Mouse (Mus musculus): ENCODE measurements around the gene Tmem171.

Gene Tmem171

DNA sequence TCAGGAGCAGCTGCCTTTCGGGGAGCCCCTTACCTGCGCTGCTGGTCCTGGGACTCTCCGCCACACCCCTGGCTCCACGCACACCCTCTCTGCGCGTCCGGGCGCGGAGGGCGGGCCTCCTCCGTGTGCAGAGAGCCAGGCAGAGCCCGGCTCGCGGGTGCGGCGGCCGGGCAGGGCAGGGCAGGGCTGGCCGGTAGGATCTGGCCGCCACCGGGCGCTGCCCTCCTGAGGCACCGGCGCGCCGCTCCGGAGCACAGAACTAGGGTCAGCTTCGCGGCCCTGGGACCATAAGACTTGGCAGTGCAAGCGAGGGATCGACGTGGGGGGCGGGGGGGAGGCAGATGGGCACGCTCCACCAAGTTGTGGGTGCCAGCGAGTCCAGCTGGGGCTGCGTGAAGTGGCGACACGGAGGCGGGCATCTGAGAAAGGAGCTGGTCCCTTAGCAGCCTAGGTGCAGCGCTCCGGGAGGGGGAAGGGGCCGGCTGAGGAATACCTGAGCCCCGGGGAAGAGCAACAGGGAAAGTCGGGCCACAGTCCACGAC is at the start of gene Tmem171:
Tmem171 (minus strand) TSS at position 62 of the 542 bp plus-strand sequence.
- DNase-seq (ENCODE audit: low spot score in 2 of 2): no peak

DNA sequence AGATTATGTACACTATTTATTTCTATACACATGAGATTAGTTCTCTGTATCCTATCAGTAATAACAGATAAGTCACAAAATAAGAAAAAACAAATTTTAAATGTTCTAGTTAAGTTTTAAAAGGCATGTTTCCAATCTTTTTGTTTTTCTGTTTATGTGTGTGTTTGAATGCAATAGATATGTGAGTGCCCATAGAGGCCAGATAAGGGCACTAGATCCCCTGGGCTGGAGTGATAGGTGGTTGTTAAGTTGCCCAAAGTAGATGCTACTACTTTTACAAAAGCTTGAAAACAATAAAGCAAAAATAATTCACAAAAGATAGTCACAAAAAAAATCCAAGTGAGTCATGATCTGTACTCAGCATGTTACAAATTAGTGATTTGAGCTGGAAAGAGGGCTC is 49.2 kb upstream of the Tmem171 start:
- DNase-seq (ENCODE audit: low spot score in 2 of 2): no peak

DNA sequence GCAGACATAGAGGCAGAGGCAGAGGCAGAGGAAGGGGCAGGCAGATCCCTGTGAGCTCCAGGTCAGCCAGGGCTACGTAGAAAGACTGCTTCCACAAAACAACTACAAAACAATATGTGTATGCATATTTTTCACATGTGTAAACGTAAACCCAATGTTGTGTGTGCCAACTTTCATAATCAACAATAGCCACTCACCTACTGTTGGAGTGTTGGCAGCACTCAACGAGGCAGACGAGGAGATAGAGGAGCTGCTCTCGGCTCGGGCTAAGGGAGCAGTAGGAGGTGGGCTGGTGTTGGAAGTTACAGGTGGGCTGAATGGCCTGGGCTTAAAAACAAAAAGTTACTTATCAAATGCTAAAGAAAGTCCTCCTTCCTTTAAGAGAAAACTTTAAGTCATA is 48.6 kb upstream of the Tmem171 start:
- DNase-seq (ENCODE audit: low spot score in 2 of 2): no peak

DNA sequence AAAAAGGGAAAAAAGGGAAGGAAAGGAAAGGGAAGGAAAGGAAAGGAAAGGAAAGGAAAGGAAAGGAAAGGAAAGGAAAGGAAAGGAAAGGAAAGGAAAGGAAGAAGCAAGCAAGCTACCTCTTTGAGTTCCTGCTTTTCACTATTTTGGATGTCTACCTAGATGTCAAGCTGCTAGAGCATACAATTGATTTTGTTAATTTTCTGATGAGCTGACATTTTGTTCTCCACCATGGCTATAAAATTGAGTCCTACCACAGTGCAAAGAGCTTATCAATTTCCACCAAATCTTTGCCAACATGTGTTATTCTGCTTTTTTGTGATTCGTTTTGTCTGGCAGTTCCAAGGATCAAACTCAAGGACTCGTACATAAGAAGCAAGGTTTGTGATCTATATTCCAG is 43.6 kb upstream of the Tmem171 start:
- no peak for DNase-seq (ENCODE audit: low spot score in 2 of 2)

DNA sequence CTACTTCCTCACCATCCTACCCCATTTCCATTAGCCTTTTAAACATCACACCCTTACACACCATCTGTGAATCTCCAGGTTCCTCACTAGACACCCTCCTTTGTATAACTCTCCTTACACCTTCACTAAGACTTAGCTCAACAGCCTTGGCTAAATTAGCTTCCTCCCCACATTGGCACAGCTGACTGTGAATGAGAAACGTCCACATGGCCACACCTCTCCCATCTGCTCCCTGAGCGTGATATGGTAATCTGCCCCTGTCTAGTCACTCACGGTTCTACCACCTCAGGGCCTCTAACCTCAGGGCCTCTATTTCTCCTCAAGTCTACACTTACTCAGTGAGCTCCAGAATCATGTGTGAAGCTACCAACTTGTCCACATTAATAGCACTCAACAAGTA is 38.7 kb upstream of the Tmem171 start:
- DNase-seq (ENCODE audit: low spot score in 2 of 2): no peak

DNA sequence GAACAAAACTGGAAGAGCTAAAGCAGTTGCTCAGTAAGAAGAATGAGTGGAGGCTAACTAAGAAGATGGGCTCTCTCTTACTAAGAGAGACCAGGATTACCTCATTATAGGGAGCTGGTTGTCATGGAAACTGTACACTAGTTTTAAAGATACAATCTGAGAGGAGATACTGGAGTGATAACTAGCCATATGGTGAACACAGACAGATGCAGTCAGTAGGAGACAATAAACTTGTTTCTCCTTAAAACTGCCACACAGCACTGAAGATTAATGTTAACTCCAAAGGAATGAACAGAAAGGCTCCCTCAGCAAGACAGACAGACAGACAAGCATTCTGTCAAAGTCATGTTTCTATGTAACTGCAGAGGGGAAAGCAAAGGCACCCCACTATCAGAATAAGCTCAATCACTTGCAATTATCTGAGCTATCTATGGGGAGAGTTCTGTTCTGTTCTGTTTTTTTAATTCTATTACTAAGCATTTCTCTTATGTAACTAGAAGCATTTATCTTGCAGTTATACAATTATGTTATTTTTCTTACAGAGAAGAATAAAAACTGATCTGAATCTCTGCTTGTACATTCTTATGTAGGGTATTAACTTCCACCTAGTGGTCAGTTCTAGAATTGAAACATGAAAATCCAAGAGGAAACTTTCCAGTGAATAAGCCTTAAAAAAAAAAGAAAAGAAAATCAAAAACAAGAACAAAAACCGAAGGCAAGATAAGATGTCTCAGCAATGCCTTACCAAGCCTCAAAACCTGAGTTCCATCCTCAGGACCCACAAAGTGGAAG is 34.8 kb upstream of the Tmem171 start:
- DNase-seq (ENCODE audit: low spot score in 2 of 2): no peak

DNA sequence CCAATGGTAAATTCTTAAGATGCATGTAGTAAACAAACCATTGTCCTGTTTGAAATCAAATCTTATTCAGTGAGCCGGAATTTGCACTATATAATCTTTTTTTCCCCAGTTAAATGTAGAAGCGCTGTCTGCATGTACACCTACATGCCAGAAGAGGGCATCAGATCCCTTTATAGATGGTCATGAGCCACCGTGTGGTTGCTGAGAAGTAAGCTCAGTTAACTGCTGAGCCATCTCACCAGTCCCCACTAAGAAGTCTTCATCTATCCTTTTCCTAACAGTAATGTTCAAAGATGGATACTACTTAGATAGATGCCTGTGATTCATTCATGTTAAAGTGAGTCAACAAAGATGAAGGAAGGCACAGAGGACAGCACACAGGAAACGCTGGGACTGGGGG is 31.9 kb upstream of the Tmem171 start:
- no peak for DNase-seq (ENCODE audit: low spot score in 2 of 2)

DNA sequence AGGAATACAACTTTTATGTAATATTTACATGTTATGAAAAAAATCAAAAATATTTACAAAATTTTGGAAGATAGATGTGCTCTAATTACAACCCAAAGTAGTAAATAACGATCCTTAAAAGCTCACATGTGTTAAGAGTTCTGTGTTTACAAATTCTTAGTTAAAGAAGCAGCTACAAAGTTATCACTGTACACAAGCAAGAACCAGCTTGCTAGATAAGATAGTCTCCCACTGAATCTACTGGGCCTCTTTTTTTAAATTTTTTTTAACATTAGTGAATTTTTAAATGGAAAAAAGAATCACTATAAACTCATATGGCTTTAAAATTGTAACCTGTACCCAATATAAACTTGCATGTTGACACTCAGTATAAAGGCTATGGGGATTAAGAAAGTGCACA is 28.8 kb upstream of the Tmem171 start:
- no peak for DNase-seq (ENCODE audit: low spot score in 2 of 2)

DNA sequence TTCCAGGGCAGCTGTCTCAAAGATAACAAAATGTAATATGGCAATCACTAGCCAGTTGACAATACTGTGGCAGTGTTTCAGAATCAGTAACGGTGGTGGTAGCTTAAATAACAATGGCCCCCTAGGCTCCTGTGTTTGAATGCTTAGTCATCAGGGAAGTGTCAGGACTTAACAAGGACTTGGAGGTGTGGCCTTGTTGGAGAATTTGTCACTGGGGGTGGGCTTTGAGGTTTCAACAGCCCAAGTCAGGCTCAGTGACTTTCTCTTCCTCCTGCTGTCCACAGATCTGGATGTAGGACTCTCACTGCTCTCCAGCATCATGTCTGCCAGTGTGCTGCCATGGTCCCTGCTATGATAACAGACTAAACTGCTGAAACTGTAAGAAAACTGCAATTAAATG is 27.7 kb upstream of the Tmem171 start:
- no peak for DNase-seq (ENCODE audit: low spot score in 2 of 2)

DNA sequence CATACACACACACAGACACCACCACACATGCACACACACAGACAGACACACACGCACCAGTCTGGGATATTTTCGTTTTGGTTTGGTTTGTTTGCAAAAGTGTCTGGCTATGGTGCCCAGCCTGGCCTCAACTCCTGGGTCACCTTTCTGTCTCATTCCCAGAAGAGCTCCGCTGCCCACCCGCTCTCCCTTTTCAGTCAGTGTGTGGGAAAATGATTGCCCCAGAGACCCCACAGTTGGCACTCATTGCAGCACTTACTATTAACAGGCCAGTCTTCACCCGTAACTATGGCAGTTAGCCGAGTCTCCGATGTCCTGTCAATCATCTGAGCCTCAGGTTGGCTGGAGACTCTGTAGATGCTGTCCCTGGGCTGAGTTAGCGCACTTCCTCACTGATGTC is 21.5 kb upstream of the Tmem171 start:
- no peak for DNase-seq (ENCODE audit: low spot score in 2 of 2)

DNA sequence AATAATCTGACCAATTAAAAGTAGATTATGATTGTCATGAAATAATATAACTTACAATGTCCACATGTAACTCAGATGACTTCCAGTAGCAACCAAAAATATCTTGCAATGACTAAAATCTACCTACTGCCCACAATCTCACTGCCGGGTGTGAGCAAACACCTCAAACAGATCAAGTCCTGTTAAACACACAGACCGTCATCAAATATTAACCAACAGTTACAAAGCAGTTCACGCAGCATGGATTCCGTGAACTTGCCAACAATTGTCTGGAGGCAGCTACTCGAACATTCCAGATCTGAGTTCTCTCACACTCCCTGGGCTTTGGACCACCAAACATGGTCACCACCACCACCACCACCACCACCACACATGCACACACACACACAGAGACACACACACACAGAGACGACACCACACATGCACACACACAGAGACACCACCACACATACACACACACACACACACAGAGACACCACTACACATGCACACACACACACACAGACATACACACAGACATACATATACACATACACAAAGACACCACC is 20.9 kb upstream of the Tmem171 start:
- no peak for DNase-seq (ENCODE audit: low spot score in 2 of 2)

DNA sequence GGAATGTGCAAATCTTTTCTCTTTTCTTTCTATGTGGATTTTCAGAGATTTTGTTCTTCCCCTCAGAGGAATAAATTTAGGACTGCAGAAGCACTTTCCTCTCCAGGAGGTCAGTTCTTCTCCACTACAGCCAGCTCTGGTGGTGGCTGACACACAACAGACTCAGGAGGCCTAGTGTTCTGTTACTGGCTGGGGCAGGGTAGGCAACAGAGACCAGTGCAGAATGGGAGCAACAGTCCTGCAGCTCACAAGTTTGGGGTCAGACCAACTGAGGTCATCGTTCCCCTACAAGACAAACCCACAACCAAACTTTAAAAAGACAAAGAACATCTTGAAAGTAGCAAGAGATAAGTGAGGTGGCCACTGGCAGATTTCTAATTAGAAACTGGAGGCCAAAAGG is 16.0 kb upstream of the Tmem171 start:
- DNase-seq (ENCODE audit: low spot score in 2 of 2): no peak

DNA sequence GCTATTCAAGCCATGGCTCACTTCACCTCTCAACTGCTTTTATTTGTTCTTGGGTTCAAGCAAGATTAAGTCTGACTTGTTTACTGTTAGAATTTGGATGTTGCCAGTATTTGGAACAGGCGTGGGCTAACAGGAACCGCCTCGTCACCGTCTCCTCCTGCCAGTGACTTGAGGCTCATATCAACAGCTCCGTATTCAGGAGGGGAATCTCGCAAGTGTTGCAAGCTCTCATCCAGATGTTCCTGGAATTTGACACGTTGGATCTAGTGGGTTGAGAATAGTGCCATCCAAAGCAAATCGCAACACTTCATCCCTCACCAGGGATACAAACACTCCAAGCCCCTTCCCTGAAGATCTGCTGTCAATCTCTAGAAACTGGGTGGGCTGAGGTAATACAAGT is 15.6 kb upstream of the Tmem171 start:
- no peak for DNase-seq (ENCODE audit: low spot score in 2 of 2)

DNA sequence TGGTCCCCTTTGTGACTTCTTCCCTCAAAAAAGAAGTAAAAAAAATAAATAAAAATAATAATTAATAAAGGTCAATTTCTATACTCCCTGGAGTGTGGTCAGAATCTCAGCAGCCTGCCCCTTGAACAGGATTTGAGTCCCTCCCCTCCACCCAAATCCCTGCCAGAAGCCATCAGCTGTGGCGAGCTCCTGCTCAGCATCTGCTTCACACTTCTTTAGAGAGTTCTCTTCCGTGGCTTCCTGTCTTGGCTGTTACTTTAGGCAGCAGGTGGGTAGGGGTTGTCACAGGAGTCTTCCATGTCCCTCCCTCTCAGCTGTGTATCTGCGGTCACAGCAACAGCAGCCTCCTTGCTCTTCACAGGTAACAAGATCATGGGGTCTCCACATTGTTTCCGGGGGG is 10.9 kb upstream of the Tmem171 start:
- no peak for DNase-seq (ENCODE audit: low spot score in 2 of 2)

DNA sequence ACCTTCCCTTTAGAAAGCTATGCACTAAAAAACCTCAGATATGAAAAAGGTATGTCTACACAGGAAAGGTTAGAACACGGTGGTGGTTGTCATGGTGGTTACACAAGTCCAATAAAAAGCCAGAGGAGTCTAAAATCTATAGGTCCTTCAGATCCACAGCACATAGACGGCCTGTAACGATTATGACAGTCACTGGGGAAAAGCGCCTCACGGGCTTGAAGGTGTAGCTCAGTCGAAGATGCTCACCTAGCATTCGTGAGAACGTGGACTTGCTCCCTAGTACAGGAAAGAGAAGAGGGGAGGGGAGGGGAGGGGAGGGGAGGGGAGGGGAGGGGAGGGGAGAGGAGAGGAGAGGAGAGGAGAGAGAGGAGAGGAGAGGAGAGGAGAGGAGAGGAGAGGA is 9.2 kb upstream of the Tmem171 start:
- DNase-seq (ENCODE audit: low spot score in 2 of 2): no peak

DNA sequence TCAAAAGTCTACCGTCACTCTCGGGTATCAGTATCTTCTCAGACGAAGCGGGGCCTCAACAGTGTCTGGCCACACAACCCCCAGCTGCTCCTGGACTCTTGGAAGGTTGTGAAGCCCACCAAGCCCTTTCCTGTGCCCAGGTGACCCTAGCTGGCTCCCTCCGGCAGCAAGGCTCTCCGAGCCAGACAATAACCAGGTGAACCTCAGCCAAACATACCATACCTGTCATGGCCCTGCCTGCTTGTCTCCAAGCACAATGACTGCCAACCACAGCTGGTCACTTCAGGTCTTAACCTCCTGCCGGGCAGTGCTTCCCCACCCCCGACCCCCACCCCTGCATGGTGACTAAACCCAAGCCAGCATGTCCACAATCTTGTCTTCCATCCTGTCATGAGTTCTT is 7.7 kb upstream of the Tmem171 start:
- DNase-seq (ENCODE audit: low spot score in 2 of 2): no peak

DNA sequence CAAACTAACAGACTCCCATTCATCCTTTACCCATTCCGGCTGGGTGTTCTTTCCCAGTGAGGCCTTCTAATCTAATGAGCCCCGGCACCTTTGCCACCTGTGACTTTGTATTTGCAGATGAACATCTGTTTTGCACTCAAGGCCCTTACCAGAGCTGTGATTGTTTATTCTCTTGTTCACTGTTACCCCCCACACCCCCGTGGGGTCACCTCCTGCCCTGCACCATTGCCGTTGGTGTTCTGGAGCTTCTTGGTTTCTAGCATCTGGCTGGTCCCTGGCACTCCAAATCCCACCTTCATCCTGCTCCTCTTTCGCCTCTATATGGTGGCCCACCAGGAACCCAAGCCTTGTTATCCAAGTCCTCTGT is 6.7 kb upstream of the Tmem171 start:
- no peak for DNase-seq (ENCODE audit: low spot score in 2 of 2)

DNA sequence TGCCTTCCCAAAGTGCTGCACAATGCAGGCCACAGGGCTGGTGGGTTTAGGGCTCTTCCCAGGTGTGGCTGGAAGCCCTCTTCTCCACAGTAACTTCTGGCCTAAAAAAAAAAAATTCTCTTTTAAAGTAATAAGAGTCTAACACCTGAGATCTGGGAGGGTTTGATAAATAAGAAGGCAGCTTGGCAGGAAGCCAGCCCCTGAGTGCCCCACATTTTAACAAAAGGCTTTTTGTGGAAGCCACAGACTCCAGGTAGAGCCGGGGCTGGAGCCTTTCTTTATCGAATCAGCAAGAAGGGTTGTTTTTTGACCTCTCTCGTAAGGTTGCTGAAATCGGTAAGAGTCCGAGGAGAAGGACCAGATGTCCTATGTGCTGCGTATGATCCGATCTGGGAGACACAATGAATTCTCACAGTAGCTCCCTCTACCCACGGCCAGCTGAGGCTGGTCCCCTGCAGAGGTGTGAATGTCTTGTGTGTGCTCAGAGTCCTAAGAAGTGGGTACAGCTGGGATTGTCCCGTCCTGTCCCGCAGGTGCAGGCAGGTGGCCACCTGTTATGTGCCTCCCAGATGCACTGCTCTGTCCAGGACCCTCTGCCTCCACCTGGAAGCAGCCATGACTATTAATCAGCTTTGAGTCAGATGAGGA is 6.2 kb upstream of the Tmem171 start:
- DNase-seq (ENCODE audit: low spot score in 2 of 2): no peak

DNA sequence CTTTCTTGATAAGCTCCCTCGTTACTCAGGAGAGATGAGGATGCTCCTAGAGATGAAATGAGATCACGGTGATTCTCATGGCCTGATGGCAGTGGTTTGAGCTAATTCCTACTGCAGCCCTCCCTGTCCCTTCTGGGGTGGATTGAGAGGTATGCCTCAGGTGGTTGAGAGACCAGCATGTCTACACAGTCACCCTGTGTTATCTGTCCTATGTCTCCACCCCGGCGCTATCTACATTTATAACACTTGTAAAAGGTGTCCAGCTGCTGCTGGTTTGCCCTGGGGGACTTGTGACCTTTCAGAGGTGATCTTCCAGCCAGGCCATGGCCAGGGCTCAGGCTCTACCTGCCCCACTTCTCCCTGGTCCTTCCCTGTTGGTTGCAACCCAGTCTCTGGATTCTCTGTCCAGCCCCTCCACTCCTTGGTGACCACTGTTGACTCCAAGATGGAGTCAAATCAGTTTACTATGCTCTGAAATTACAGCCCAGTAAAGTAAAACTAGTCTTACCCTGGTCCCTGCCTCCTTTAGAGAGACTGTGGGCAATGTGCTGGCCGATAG is 5.4 kb upstream of the Tmem171 start:
- DNase-seq (ENCODE audit: low spot score in 2 of 2): no peak

DNA sequence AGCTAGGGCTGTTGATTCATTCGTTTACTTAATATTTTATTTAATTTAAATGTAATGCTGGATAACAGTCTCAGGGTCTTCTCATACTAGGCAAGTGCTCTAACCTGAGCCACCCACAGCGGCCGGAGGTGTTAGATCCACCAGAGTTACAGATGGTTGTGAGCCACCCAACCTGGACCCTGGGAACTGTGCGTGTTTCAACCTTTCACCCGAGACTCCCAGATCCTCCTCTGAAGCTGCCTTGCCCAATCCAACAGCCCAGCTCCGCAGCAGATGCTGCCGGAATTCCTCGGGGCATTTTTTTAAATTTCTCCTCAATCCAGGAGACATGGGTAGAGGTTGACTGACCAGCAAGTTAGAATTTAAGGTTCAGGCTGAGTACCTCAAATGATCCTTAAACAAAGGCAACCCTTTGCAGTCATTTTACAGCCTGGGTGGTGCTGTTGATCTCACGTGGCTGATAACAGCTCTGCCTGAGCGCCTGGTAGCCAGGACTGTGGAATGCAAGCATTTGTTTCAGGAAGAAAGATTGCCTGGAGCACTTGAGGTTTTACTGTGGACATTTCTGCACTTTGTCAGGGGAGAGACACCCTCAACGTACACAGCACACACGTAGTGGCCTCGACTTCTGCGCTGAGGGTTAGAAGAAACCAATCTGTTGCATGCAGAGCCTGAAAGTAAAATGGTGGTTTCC is 4.6 kb upstream of the Tmem171 start:
- no peak for DNase-seq (ENCODE audit: low spot score in 2 of 2)

DNA sequence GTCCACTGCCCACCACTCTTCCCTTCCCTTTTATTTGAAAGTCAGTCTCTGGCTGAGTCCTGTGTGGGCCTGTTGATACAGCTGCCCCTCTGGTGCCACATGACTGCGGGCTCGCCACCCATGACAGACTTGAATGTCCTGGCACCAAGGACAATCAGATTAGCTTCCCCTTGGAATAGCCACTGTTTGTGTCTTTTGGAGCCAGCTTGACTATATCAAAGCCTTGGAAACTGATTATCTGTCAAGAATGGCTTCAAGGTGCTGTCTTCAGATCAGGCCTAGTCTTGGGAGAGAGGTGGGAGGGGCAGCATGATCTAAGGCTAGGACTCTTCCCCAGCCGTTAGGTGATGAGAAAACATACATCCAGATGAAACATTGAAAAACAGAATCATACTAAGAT is 2.1 kb upstream of the Tmem171 start:
- DNase-seq (ENCODE audit: low spot score in 2 of 2): no peak

DNA sequence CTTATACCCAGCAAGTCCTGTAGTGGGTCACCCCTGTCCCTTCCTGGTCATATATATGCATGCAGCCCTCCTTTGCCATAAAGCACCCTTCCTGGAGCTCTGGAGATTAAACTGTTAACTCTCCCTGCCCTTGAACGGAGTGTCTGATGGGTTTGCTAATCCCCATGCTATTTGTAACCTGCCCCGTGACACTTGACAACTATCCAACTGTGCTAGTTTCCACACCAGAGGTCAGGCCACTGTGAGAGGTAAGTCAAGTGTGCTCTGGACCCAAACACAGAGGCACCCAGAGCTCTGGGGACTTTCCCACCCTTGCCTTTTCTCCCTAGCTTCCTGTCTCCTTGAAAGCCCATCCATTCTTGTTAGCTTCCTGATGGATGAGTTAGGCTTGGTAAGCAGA is 912 bp upstream of the Tmem171 start:
- no peak for DNase-seq (ENCODE audit: low spot score in 2 of 2)
